8 mouse cellular contexts compared by ENCODE assay signal in genomic region chr1:163313101-163313773, GRCm38 (mm10). TPM values are rescaled to one million over a fixed set of nuclear protein-coding genes. Genes with fewer than 3 reads are reported as not detected.
DNase-seq lines count a peak whose midpoint lies in the region; ATAC-seq lines count a peak whose summit lies in the region.

TSS of gene Prrx1 (minus strand) at chr1:163313710.

- H3K36me3 ChIP-seq in hindbrain, embryonic 12.5 days, result no peaks in the 10 kb centered on the region

- H3K9ac ChIP-seq in hindbrain, embryonic 12.5 days, result peak within 1 kb of the TSS; percentile 74

- WGBS in hindbrain, embryonic 12.5 days, result under 1% methylated on average over 17 of the region's 17 CpGs

- H3K27me3 ChIP-seq in hindbrain, embryonic 12.5 days, result peaks cover 90% of the 10 kb centered on the region

- peak within 1 kb of the TSS; percentile 88 for H3K27ac ChIP-seq in hindbrain, embryonic 12.5 days

- peak; percentile 47 for DNase-seq in cerebellum, postnatal 10 days
- no peak for DNase-seq in cerebellum, postnatal 4 days (ENCODE audit: low spot score in 2 of 2)
- peak; percentile 92 for DNase-seq in NIH3T3 (ENCODE audit: low read depth)
- DNase-seq in gastrocnemius, adult 18-20 months (ENCODE audit: low spot score), result peak; percentile 38
- peak; percentile 13 for DNase-seq in lung, postnatal 10 days
- DNase-seq in thymus, postnatal 14 days, result no peak
- no peak for DNase-seq in T-cell, adult 2 months (ENCODE audit: low spot score)

- H3K4me2 ChIP-seq in hindbrain, embryonic 12.5 days (replicated peaks), result peak within 1 kb of the TSS; percentile 61

- peak; percentile 20; the same call in 1 of the 2 replicates for ATAC-seq in hindbrain, embryonic 12.5 days (ENCODE audit: low FRiP score)

- H3K4me1 ChIP-seq in hindbrain, embryonic 12.5 days, result peaks cover 36% of the 10 kb centered on the region

- 0 out of 2 replicates have a peak, but pooled peaks cover 3% of the 10 kb centered on the region for H3K9me3 ChIP-seq in hindbrain, embryonic 12.5 days (replicated peaks)

- peak within 1 kb of the TSS; percentile 48 for H3K4me3 ChIP-seq in hindbrain, embryonic 12.5 days

RNA-seq across cellular contexts. Expression of gene Prrx1, which starts in this region (rescaled TPM):
- total RNA-seq in gastrocnemius, adult 18-20 months (2021), result 10 to 100 TPM; 43.6 to 51.3 TPM
- 81.5 and 83.2 TPM in 2 replicates for polyA plus RNA-seq in hindbrain, embryonic 12.5 days (2016; fragmentation: Nextera tagmentation; extraction: Ambion mirVana)

Comparison
In these comparisons a context has a peak if more than half of its experiments do, and no peak if none do; other contexts are left out.
1. DNase-seq: peak in cerebellum, postnatal 10 days (2 of 2), NIH3T3 (single experiment), gastrocnemius, adult 18-20 months (single experiment) and lung, postnatal 10 days (single experiment); none in cerebellum, postnatal 4 days (0 of 2), thymus, postnatal 14 days (single experiment) and T-cell, adult 2 months (single experiment).